Mouse (Mus musculus): ENCODE measurements around the gene Pikfyve. TPM values are rescaled to one million over a fixed set of nuclear protein-coding genes. Genes with fewer than 3 reads are reported as not detected.
A peak's percentile ranks its signal among the peaks of the same experiment; 100 is the strongest.
"Not testable (repeated sequence)": the region's sequence is repeated elsewhere in the genome, so short reads cannot be mapped to it uniquely, and the experiment has no call there.

Pikfyve gene
- total RNA-seq, 2 experiments from 2014 or later, result 38.9 to 39.0 TPM

- DNase-seq (ENCODE audit: low spot score in 2 of 2), result no peak
These were observed 2.5 kb upstream of the Pikfyve start for GRCm38 (mm10) chr1:65183994-65184393.

GRCm38 (mm10) chr1:65185011-65185410 is 1.5 kb upstream of the Pikfyve start:
- DNase-seq (ENCODE audit: low spot score in 2 of 2), result no peak

- DNase-seq (ENCODE audit: low spot score in 2 of 2), result peak in 1 of 2 experiments; percentile 20
These were observed 818 bp upstream of the Pikfyve start for GRCm38 (mm10) chr1:65185524-65186205.

GRCm38 (mm10) chr1:65187074-65187430 is 569 bp downstream of the Pikfyve start:
- no peak for DNase-seq (ENCODE audit: low spot score in 2 of 2)

- DNase-seq (ENCODE audit: low spot score in 2 of 2), result no peak
These were observed 3.7 kb downstream of the Pikfyve start for GRCm38 (mm10) chr1:65190172-65190571.

- no peak for DNase-seq (ENCODE audit: low spot score in 2 of 2)
These were observed 6.7 kb downstream of the Pikfyve start for GRCm38 (mm10) chr1:65193226-65193625.

GRCm38 (mm10) chr1:65198425-65198824 is 11.9 kb downstream of the Pikfyve start:
- no peak for DNase-seq (ENCODE audit: low spot score in 2 of 2)

GRCm38 (mm10) chr1:65198861-65199260 is 12.4 kb downstream of the Pikfyve start:
- no peak for DNase-seq (ENCODE audit: low spot score in 2 of 2)

GRCm38 (mm10) chr1:65204299-65204698 is 17.8 kb downstream of the Pikfyve start:
- DNase-seq (ENCODE audit: low spot score in 2 of 2), result no peak

- DNase-seq (ENCODE audit: low spot score in 2 of 2), result no peak
These were observed 26.7 kb downstream of the Pikfyve start for GRCm38 (mm10) chr1:65213214-65213613.

- no peak for DNase-seq (ENCODE audit: low spot score in 2 of 2)
These were observed 31.1 kb downstream of the Pikfyve start for GRCm38 (mm10) chr1:65217567-65217966.

GRCm38 (mm10) chr1:65217972-65218371 is 31.5 kb downstream of the Pikfyve start:
- DNase-seq (ENCODE audit: low spot score in 2 of 2), result no peak

- DNase-seq (ENCODE audit: low spot score in 2 of 2), result no peak
These were observed 37.2 kb downstream of the Pikfyve start for GRCm38 (mm10) chr1:65223654-65224053.

GRCm38 (mm10) chr1:65227681-65228080 is 41.2 kb downstream of the Pikfyve start:
- no peak for DNase-seq (ENCODE audit: low spot score in 2 of 2)

GRCm38 (mm10) chr1:65229768-65230167 is 43.3 kb downstream of the Pikfyve start:
- DNase-seq (ENCODE audit: low spot score in 2 of 2), result not testable (repeated sequence)

- no peak for DNase-seq (ENCODE audit: low spot score in 2 of 2)
These were observed 44.1 kb downstream of the Pikfyve start for GRCm38 (mm10) chr1:65230566-65230965.

- no peak for DNase-seq (ENCODE audit: low spot score in 2 of 2)
These were observed 51.2 kb downstream of the Pikfyve start for GRCm38 (mm10) chr1:65237712-65238111.

- no peak for DNase-seq (ENCODE audit: low spot score in 2 of 2)
These were observed 59.2 kb downstream of the Pikfyve start for GRCm38 (mm10) chr1:65245637-65246036.

GRCm38 (mm10) chr1:65280461-65280860 is 94.0 kb downstream of the Pikfyve start:
- peak in 1 of 2 experiments; percentile 5 for DNase-seq (ENCODE audit: low spot score in 2 of 2)

- no peak for DNase-seq (ENCODE audit: low spot score in 2 of 2)
These were observed 95.3 kb downstream of the Pikfyve start, which contains the start of gene Pth2r for GRCm38 (mm10) chr1:65281756-65282155. Gene Pth2r, plus strand, starts transcription at chr1:65282056.

GRCm38 (mm10) chr1:65282766-65283165 is 96.3 kb downstream of the Pikfyve start:
- peak; percentile 43 to 78 for DNase-seq (ENCODE audit: low spot score in 2 of 2)

GRCm38 (mm10) chr1:65308476-65308875 is 122.0 kb downstream of the Pikfyve start:
- no peak for DNase-seq (ENCODE audit: low spot score in 2 of 2)

GRCm38 (mm10) chr1:65311214-65311933 is 124.9 kb downstream of the Pikfyve start:
- DNase-seq (ENCODE audit: low spot score in 2 of 2), result no peak

Measured in layer of hippocampus, postnatal 14 days (tissue).